Mouse (Mus musculus): Measurements from ENCODE around the gene Dgcr2.

GRCm38 (mm10) chr16:17804449-17804912 is 93.9 kb downstream of the Dgcr2 start:
- TF ChIP-seq GATA1 (IDR thresholded peaks at IDR 0.05; ENCODE audit: borderline replicate concordance, low read length) = no peak
- TF ChIP-seq CTCF (IDR thresholded peaks at IDR 0.05; ENCODE audit: low read depth, low read length) = no peak
- no peak for TF ChIP-seq TAL1 (conservative IDR thresholded peaks at IDR 0.05; ENCODE audit: low read depth, low read length)
- no peak for TF ChIP-seq POLR2AphosphoS5 (IDR thresholded peaks at IDR 0.05; ENCODE audit: insufficient replicate concordance, low read depth, low read length)

All from G1E (cell line).